Mouse (Mus musculus): ENCODE measurements around the gene Capn7. TPM values are rescaled to one million over a fixed set of nuclear protein-coding genes. Genes with fewer than 3 reads are reported as not detected.

The Capn7 gene
- polyA plus RNA-seq, 1 experiment from 2014 or later: 43.6 TPM

- no peak for ATAC-seq (replicated peaks; ENCODE audit: low FRiP score)
Measured at GRCm38 (mm10) chr14:31367951-31368350, 31.5 kb downstream of the Capn7 start.

GRCm38 (mm10) chr14:31369377-31369776 lies 32.9 kb downstream of the Capn7 start:
- H3K9ac ChIP-seq: no peak overlapping the region
- H3K4me2 ChIP-seq: no peak overlapping the region
- 83% methylated on average over 3 of the region's 3 CpGs for WGBS
- ATAC-seq (replicated peaks; ENCODE audit: low FRiP score): no peak
- no peaks in the 10 kb centered on the region for H3K9me3 ChIP-seq (replicated peaks)
- no peak overlapping the region for H3K4me3 ChIP-seq (replicated peaks)
- H3K27me3 ChIP-seq: no peaks in the 10 kb centered on the region
- H3K4me1 ChIP-seq: no peaks in the 10 kb centered on the region
- peaks cover 90% of the 10 kb centered on the region for H3K36me3 ChIP-seq
- no peak overlapping the region for H3K27ac ChIP-seq

More at GRCm38 (mm10) chr14:31367951-31368350, 31.5 kb downstream of the Capn7 start:
- no peaks in the 10 kb centered on the region for H3K4me1 ChIP-seq
- H3K4me3 ChIP-seq (replicated peaks): no peak overlapping the region
- 92% methylated on average over 7 of the region's 7 CpGs for WGBS
- H3K27me3 ChIP-seq: no peaks in the 10 kb centered on the region
- H3K9ac ChIP-seq: no peak overlapping the region
- no peak overlapping the region for H3K4me2 ChIP-seq
- H3K36me3 ChIP-seq: peaks cover 90% of the 10 kb centered on the region
- H3K9me3 ChIP-seq (replicated peaks): no peaks in the 10 kb centered on the region
- H3K27ac ChIP-seq: no peak overlapping the region

DNA sequence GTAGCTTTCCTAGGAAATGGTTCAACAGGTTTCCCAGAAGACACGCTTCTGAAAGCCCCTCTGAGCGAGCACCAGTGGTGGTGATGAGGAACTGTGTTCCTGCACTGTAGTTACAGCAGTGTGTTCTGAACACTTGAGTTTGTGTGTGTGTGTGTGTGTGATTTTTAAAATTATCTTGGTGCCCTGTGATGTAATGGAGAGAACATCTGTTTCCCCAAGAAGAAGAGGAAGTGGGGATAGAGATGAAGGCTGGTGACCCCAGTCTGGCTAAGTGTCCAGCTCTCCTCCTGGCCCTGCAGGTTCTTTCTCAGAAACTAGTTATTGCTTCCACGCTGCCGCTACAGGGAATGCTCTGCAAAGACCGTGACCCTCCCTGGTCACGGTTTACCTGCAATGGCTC lies 38.0 kb downstream of the Capn7 start:
- Histone ChIP-seq H3K4me2 (no peak overlapping the region), H3K9ac (no peak overlapping the region), H3K4me3 (replicated peaks) (no peak overlapping the region), H3K9me3 (replicated peaks) (no peaks in the 10 kb centered on the region), H3K27me3 (no peaks in the 10 kb centered on the region), H3K27ac (no peak overlapping the region), H3K36me3 (peaks cover 91% of the 10 kb centered on the region), H3K4me1 (no peaks in the 10 kb centered on the region)
- ATAC-seq (replicated peaks; ENCODE audit: low FRiP score): no peak
- WGBS: 88% methylated on average over 6 of the region's 6 CpGs

GRCm38 (mm10) chr14:31376331-31376730 lies 39.9 kb downstream of the Capn7 start:
- Histone ChIP-seq H3K4me1 (no peaks in the 10 kb centered on the region), H3K9me3 (replicated peaks) (no peaks in the 10 kb centered on the region), H3K9ac (no peak overlapping the region), H3K4me2 (no peak overlapping the region), H3K4me3 (replicated peaks) (no peak overlapping the region), H3K36me3 (peaks cover 72% of the 10 kb centered on the region), H3K27ac (no peak overlapping the region), H3K27me3 (no peaks in the 10 kb centered on the region)
- 85% methylated on average over 3 of the region's 3 CpGs for WGBS
- ATAC-seq (replicated peaks; ENCODE audit: low FRiP score): no peak

DNA sequence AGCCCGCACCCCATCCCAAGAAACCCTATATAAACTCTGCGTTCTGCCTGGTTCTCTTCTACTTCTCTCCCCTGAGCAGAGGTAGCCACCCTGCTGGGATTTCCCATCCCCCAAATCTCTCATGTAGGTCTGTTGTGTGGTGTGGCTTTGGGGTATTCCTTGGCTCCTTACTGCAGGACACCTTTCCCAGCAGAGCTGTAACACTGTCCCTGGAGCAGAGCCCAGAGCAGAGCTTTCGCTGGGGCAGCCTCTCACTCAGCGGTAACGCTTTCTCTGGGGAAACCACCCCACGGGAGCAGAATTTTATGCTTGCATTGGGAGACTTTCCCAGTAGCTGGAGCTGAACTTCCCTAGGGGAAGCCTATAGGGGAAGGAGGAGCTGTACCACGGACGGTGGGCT lies 45.8 kb downstream of the Capn7 start:
- no peak overlapping the region for H3K4me2 ChIP-seq
- no peaks in the 10 kb centered on the region for H3K9me3 ChIP-seq (replicated peaks)
- peaks cover 29% of the 10 kb centered on the region for H3K36me3 ChIP-seq
- ATAC-seq (replicated peaks; ENCODE audit: low FRiP score): no peak
- H3K27me3 ChIP-seq: no peaks in the 10 kb centered on the region
- H3K9ac ChIP-seq: no peak overlapping the region
- 86% methylated on average over 8 of the region's 8 CpGs for WGBS
- peaks cover 33% of the 10 kb centered on the region for H3K4me1 ChIP-seq
- no peak overlapping the region for H3K4me3 ChIP-seq (replicated peaks)
- H3K27ac ChIP-seq: no peak overlapping the region

- Histone ChIP-seq H3K27ac (no peak overlapping the region), H3K4me1 (peaks cover 41% of the 10 kb centered on the region), H3K27me3 (no peaks in the 10 kb centered on the region), H3K36me3 (peaks cover 16% of the 10 kb centered on the region), H3K9me3 (replicated peaks) (no peaks in the 10 kb centered on the region), H3K9ac (no peak overlapping the region), H3K4me3 (replicated peaks) (no peak overlapping the region), H3K4me2 (no peak overlapping the region)
- WGBS: 86% methylated on average over 11 of the region's 11 CpGs
- ATAC-seq (replicated peaks; ENCODE audit: low FRiP score): no peak
Measured at GRCm38 (mm10) chr14:31383470-31384050, 47.1 kb downstream of the Capn7 start.

- ATAC-seq (replicated peaks; ENCODE audit: low FRiP score): 0 out of 2 replicates have a peak, but pooled peaks have one; percentile 10
- Histone ChIP-seq H3K36me3 (peaks cover 13% of the 10 kb centered on the region), H3K9me3 (replicated peaks) (no peaks in the 10 kb centered on the region), H3K9ac (no peak overlapping the region), H3K27me3 (no peaks in the 10 kb centered on the region), H3K27ac (peak overlapping the region; percentile 84), H3K4me1 (peaks cover 41% of the 10 kb centered on the region), H3K4me3 (replicated peaks) (no peak overlapping the region), H3K4me2 (no peak overlapping the region)
- WGBS: 60% methylated on average over 13 of the region's 13 CpGs
Measured at GRCm38 (mm10) chr14:31384366-31385323, 48.2 kb downstream of the Capn7 start.

GRCm38 (mm10) chr14:31385406-31385805 lies 49.0 kb downstream of the Capn7 start:
- Histone ChIP-seq H3K9me3 (replicated peaks) (no peaks in the 10 kb centered on the region), H3K4me2 (no peak overlapping the region), H3K9ac (no peak overlapping the region), H3K27me3 (no peaks in the 10 kb centered on the region), H3K4me3 (replicated peaks) (no peak overlapping the region), H3K4me1 (peaks cover 41% of the 10 kb centered on the region), H3K27ac (peak overlapping the region; percentile 84), H3K36me3 (peaks cover 13% of the 10 kb centered on the region)
- ATAC-seq (replicated peaks; ENCODE audit: low FRiP score): no peak; the same call in 1 of the 2 replicates
- 82% methylated on average over 5 of the region's 5 CpGs for WGBS

- WGBS: 27% methylated on average over 13 of the region's 13 CpGs
- peak overlapping the region; percentile 12; the same call in 1 of the 2 replicates for H3K4me2 ChIP-seq
- H3K4me1 ChIP-seq: peaks cover 41% of the 10 kb centered on the region
- peak; percentile 81 for ATAC-seq (replicated peaks; ENCODE audit: low FRiP score)
- no peaks in the 10 kb centered on the region for H3K9me3 ChIP-seq (replicated peaks)
- H3K36me3 ChIP-seq: peaks cover 13% of the 10 kb centered on the region
- H3K9ac ChIP-seq: no peak overlapping the region
- H3K27me3 ChIP-seq: no peaks in the 10 kb centered on the region
- no peak overlapping the region for H3K4me3 ChIP-seq (replicated peaks)
- H3K27ac ChIP-seq: peak overlapping the region; percentile 84
Measured at GRCm38 (mm10) chr14:31385977-31386697, 49.7 kb downstream of the Capn7 start.

- no peak for ATAC-seq (replicated peaks; ENCODE audit: low FRiP score)
- H3K4me2 ChIP-seq: no peak overlapping the region
- H3K27me3 ChIP-seq: no peaks in the 10 kb centered on the region
Measured at GRCm38 (mm10) chr14:31387301-31387981, 51.0 kb downstream of the Capn7 start.

DNA sequence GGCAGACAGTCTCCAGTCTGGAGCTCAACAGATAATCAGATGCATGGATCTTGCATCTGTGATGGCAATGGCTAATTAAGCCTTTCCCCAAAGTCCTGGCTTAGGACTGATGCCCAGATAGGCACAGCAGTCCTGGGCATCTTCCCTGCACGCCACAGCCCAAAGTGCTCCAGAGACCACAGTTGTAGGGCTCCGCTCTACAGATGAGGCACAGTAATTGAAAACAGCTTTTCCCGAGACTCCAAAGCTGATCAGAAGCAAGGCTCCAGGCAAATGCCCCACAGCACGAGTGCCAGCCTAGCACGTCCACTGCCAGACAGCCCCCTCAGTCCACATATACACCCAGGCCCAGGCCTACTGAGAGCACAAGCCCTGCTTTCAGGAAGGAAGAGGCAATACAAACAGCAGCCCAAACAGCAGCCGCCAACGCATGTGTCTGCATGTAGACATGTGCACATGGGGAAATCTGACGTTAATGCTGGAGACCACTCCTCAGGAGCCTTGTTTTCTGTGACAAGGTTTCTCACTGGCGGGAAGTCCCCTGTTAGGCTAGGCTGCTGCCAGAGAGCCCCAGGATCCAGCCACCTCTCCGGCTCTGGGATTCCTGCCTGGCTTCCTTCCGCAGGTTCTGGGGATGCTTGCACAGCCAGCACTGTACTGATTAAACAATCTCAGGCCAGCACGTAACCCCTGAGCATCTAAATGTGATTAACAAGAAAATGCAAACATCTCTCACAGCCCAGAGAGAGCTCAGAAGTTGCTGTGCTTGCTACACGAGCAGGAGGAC lies 51.8 kb downstream of the Capn7 start:
- Histone ChIP-seq H3K4me3 (replicated peaks) (no peak overlapping the region), H3K36me3 (peaks cover 7% of the 10 kb centered on the region; the same call in 1 of the 2 replicates), H3K27ac (peak overlapping the region; percentile 22; the same call in 1 of the 2 replicates), H3K9me3 (replicated peaks) (no peaks in the 10 kb centered on the region), H3K4me1 (peaks cover 44% of the 10 kb centered on the region), H3K27me3 (no peaks in the 10 kb centered on the region), H3K4me2 (no peak overlapping the region), H3K9ac (no peak overlapping the region)
- no peak for ATAC-seq (replicated peaks; ENCODE audit: low FRiP score)
- WGBS: 76% methylated on average over 13 of the region's 13 CpGs

More at GRCm38 (mm10) chr14:31387301-31387981, 51.0 kb downstream of the Capn7 start:
- WGBS: 71% methylated on average over 11 of the region's 11 CpGs
- peaks cover 8% of the 10 kb centered on the region for H3K36me3 ChIP-seq
- no peak overlapping the region for H3K27ac ChIP-seq
- H3K4me3 ChIP-seq (replicated peaks): no peak overlapping the region
- H3K9me3 ChIP-seq (replicated peaks): no peaks in the 10 kb centered on the region
- no peak overlapping the region for H3K9ac ChIP-seq
- peaks cover 41% of the 10 kb centered on the region for H3K4me1 ChIP-seq

Measured in kidney, embryonic 15.5 days (tissue).